Mouse (Mus musculus): ENCODE data around the gene Plxna2. TPM values are rescaled to one million over a fixed set of nuclear protein-coding genes. Genes with fewer than 3 reads are reported as not detected.

The Plxna2 gene
- 5.5 and 8.9 TPM in 2 replicates for polyA plus RNA-seq (2012; rRNA removed)

DNA sequence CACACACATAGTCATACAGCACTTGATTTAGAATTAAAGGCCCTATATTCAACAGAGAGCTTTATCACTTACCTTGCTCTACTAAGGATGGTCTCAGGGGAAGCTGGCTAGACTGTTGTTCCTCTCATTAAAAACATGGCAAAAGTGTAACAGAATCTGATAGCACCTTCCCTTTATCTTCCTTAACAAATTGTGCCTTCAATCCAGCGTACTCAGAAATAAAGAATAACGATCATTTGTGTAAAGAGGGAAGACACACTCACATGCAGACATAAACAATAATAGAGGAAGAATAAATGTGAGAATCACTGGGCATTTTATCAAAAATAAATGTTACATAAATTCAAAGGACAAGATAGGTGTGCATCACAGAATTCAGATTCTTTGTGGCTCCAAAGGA lies at the start of gene Plxna2:
TSS of gene Plxna2 (plus strand) at position 301 of the 400 bp plus-strand sequence.
- WGBS: 92% methylated on average over 2 of the region's 2 CpGs
- peaks cover 10% of the 10 kb centered on the region; the same call in 1 of the 2 replicates for H3K4me1 ChIP-seq (ENCODE audit: control insufficient read depth, insufficient read depth, insufficient read length, low read length)
- no peak within 1 kb of the TSS for H3K27ac ChIP-seq (ENCODE audit: insufficient read depth, low read depth, low read length)
- H3K27me3 ChIP-seq (ENCODE audit: control insufficient read depth, insufficient read depth, low read length): no peaks in the 10 kb centered on the region
- no peak for TF ChIP-seq POLR2A (IDR thresholded peaks at IDR 0.05; ENCODE audit: low read depth, low read length)
- TF ChIP-seq CTCF (IDR thresholded peaks at IDR 0.05; ENCODE audit: extremely low read depth, insufficient read length, insufficient replicate concordance, low read depth, low read length): no peak
- peak within 1 kb of the TSS; percentile 48 for H3K4me3 ChIP-seq (ENCODE audit: low read depth, low read length)
- no peaks in the 10 kb centered on the region for H3K36me3 ChIP-seq (ENCODE audit: control insufficient read depth, insufficient read depth, low read length)

DNA sequence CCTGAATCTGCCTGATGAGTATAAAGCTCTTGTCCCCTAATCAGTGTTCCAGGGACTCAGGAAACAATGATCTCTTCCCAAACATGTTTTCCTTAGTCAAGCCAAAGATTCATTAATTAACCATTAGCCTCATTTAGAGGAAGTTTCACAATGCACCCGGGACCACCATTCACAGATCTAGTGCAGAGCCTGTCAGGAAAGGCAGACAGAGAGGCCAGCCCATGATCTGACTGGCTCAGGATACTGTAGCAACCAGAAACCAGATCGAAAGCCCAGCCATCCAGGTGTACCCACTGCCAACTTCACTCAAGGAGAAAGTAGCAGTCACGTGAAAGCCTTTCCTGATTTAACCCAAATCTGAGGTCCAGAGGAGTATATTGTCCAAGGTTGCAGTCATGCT lies 44.1 kb upstream of the Plxna2 start:
- Histone ChIP-seq H3K4me1 (ENCODE audit: control insufficient read depth, insufficient read depth, insufficient read length, low read length) (no peaks in the 10 kb centered on the region), H3K36me3 (ENCODE audit: control insufficient read depth, insufficient read depth, low read length) (no peaks in the 10 kb centered on the region), H3K4me3 (ENCODE audit: low read depth, low read length) (no peak overlapping the region), H3K27ac (ENCODE audit: insufficient read depth, low read depth, low read length) (no peak overlapping the region), H3K27me3 (ENCODE audit: control insufficient read depth, insufficient read depth, low read length) (no peaks in the 10 kb centered on the region)
- WGBS: 65% methylated on average over 3 of the region's 3 CpGs
- TF ChIP-seq POLR2A (IDR thresholded peaks at IDR 0.05; ENCODE audit: low read depth, low read length) (no peak), CTCF (IDR thresholded peaks at IDR 0.05; ENCODE audit: extremely low read depth, insufficient read length, insufficient replicate concordance, low read depth, low read length) (no peak)

DNA sequence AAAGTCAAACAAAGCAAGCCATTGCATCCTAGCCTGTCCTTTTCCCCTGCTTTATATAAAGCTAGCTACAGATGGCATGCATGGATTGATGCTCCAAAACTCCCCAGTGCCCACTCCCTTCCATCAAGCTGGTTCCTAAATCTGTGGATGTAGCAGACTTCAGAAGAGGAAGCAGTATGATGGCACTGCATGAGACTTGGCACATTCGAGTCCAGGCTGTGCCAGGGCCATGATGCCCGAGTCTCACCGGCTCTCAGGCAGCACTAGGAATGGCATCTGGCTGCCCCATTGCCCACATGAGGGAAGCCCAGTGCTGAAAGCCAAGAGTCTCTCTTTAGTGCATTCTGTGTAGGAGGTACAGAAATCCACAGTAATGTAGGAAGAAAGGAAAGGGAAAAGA lies 39.7 kb upstream of the Plxna2 start:
- Histone ChIP-seq H3K27me3 (ENCODE audit: control insufficient read depth, insufficient read depth, low read length) (no peaks in the 10 kb centered on the region), H3K27ac (ENCODE audit: insufficient read depth, low read depth, low read length) (no peak overlapping the region), H3K36me3 (ENCODE audit: control insufficient read depth, insufficient read depth, low read length) (no peaks in the 10 kb centered on the region), H3K4me3 (ENCODE audit: low read depth, low read length) (no peak overlapping the region), H3K4me1 (ENCODE audit: control insufficient read depth, insufficient read depth, insufficient read length, low read length) (no peaks in the 10 kb centered on the region)
- 85% methylated on average over 3 of the region's 3 CpGs for WGBS
- TF ChIP-seq CTCF (IDR thresholded peaks at IDR 0.05; ENCODE audit: extremely low read depth, insufficient read length, insufficient replicate concordance, low read depth, low read length) (no peak), POLR2A (IDR thresholded peaks at IDR 0.05; ENCODE audit: low read depth, low read length) (no peak)

DNA sequence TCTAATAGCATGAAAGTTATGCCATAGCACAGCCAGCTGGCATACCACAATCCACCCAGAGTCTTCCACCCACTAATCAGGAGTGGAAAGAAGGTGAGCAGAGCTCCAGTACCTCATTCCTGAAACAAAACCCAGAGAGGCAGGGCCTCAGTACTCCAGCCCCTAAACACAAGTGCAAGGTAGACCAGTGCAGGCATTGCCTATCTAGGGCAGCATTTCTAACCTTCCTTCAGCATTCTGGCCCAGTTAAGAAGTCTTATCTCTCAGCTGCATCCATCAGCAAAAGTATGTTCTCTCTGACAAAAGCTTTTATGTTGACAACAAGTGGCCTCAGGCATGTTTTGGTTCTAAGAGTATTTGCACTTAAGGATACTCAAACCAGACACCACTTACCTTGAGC lies 37.5 kb upstream of the Plxna2 start:
- H3K4me1 ChIP-seq (ENCODE audit: control insufficient read depth, insufficient read depth, insufficient read length, low read length): no peaks in the 10 kb centered on the region

GRCm38 (mm10) chr1:194586670-194587069 lies 31.3 kb upstream of the Plxna2 start:
- Histone ChIP-seq H3K36me3 (ENCODE audit: control insufficient read depth, insufficient read depth, low read length) (no peaks in the 10 kb centered on the region), H3K4me3 (ENCODE audit: low read depth, low read length) (no peak overlapping the region), H3K4me1 (ENCODE audit: control insufficient read depth, insufficient read depth, insufficient read length, low read length) (no peaks in the 10 kb centered on the region), H3K27ac (ENCODE audit: insufficient read depth, low read depth, low read length) (no peak overlapping the region), H3K27me3 (ENCODE audit: control insufficient read depth, insufficient read depth, low read length) (no peaks in the 10 kb centered on the region)
- TF ChIP-seq CTCF (IDR thresholded peaks at IDR 0.05; ENCODE audit: extremely low read depth, insufficient read length, insufficient replicate concordance, low read depth, low read length) (no peak), POLR2A (IDR thresholded peaks at IDR 0.05; ENCODE audit: low read depth, low read length) (no peak)
- WGBS: 74% methylated on average over 1 of the region's 1 CpGs

More for the DNA sequence above, 37.5 kb upstream of the Plxna2 start:
- TF ChIP-seq POLR2A (IDR thresholded peaks at IDR 0.05; ENCODE audit: low read depth, low read length) (no peak), CTCF (IDR thresholded peaks at IDR 0.05; ENCODE audit: extremely low read depth, insufficient read length, insufficient replicate concordance, low read depth, low read length) (no peak)
- Histone ChIP-seq H3K27ac (ENCODE audit: insufficient read depth, low read depth, low read length) (no peak overlapping the region), H3K4me3 (ENCODE audit: low read depth, low read length) (no peak overlapping the region), H3K36me3 (ENCODE audit: control insufficient read depth, insufficient read depth, low read length) (no peaks in the 10 kb centered on the region), H3K27me3 (ENCODE audit: control insufficient read depth, insufficient read depth, low read length) (no peaks in the 10 kb centered on the region)

- Histone ChIP-seq H3K4me3 (ENCODE audit: low read depth, low read length) (no peak overlapping the region), H3K4me1 (ENCODE audit: control insufficient read depth, insufficient read depth, insufficient read length, low read length) (no peaks in the 10 kb centered on the region), H3K36me3 (ENCODE audit: control insufficient read depth, insufficient read depth, low read length) (no peaks in the 10 kb centered on the region), H3K27me3 (ENCODE audit: control insufficient read depth, insufficient read depth, low read length) (no peaks in the 10 kb centered on the region), H3K27ac (ENCODE audit: insufficient read depth, low read depth, low read length) (no peak overlapping the region)
- TF ChIP-seq CTCF (IDR thresholded peaks at IDR 0.05; ENCODE audit: extremely low read depth, insufficient read length, insufficient replicate concordance, low read depth, low read length) (no peak), POLR2A (IDR thresholded peaks at IDR 0.05; ENCODE audit: low read depth, low read length) (no peak)
Measured at GRCm38 (mm10) chr1:194587532-194587931, 30.5 kb upstream of the Plxna2 start.

DNA sequence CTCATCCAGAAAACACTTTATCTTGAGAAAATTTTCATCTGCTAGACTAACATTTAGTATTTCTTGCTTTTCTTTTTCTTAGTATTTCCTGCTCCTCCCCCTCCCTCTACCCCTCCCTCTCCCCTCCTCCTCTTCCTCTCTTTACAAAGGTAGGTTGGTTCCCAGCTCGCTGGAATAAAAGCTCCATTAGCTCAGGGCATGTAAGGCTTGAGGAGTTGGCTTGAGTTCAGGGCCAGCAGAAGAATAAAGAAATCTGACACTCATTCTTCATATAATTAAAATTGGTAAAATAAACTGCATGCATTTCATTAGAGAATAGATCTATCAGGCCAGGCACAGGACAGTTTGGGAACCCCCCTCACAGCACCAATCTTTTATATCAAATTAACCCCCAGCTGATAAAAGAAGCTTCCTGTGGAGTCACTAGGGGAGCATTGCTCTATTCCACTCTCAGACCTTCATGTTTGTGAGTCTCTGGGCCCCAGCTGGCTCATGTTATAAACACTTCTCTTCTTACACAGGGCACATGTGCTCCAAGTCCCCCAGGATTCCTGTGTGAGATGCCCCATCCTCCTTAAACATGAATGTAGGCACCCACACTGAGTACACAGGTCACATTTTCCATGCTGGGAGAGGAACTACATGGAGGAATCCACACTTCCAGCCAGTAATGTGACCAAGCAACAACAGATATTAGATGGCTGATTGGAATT lies 29.9 kb upstream of the Plxna2 start:
- Histone ChIP-seq H3K27ac (ENCODE audit: insufficient read depth, low read depth, low read length) (no peak overlapping the region), H3K4me1 (ENCODE audit: control insufficient read depth, insufficient read depth, insufficient read length, low read length) (no peaks in the 10 kb centered on the region), H3K36me3 (ENCODE audit: control insufficient read depth, insufficient read depth, low read length) (no peaks in the 10 kb centered on the region), H3K27me3 (ENCODE audit: control insufficient read depth, insufficient read depth, low read length) (no peaks in the 10 kb centered on the region), H3K4me3 (ENCODE audit: low read depth, low read length) (no peak overlapping the region)
- 16% methylated on average over 1 of the region's 1 CpGs for WGBS
- TF ChIP-seq POLR2A (IDR thresholded peaks at IDR 0.05; ENCODE audit: low read depth, low read length) (no peak), CTCF (IDR thresholded peaks at IDR 0.05; ENCODE audit: extremely low read depth, insufficient read length, insufficient replicate concordance, low read depth, low read length) (no peak)

All from small intestine, adult 2 months (tissue).